Mouse (Mus musculus) effector memory CD4-positive, alpha-beta T cell, adult 5 months (primary cell): Measurements from ENCODE around the gene Ipo8. TPM values are rescaled to one million over a fixed set of nuclear protein-coding genes. Genes with fewer than 3 reads are reported as not detected.

Experiments
- polyA plus RNA-seq: library from polyadenylated mRNA; unstranded; fragments of 100-300 nt; shearing (Covaris generic); gene quantifications from one replicate; pipeline ENCODE4 v1.2.1, GENCODE M21; 2017

Ipo8 gene
- 29.0 TPM for polyA plus RNA-seq

DNA sequence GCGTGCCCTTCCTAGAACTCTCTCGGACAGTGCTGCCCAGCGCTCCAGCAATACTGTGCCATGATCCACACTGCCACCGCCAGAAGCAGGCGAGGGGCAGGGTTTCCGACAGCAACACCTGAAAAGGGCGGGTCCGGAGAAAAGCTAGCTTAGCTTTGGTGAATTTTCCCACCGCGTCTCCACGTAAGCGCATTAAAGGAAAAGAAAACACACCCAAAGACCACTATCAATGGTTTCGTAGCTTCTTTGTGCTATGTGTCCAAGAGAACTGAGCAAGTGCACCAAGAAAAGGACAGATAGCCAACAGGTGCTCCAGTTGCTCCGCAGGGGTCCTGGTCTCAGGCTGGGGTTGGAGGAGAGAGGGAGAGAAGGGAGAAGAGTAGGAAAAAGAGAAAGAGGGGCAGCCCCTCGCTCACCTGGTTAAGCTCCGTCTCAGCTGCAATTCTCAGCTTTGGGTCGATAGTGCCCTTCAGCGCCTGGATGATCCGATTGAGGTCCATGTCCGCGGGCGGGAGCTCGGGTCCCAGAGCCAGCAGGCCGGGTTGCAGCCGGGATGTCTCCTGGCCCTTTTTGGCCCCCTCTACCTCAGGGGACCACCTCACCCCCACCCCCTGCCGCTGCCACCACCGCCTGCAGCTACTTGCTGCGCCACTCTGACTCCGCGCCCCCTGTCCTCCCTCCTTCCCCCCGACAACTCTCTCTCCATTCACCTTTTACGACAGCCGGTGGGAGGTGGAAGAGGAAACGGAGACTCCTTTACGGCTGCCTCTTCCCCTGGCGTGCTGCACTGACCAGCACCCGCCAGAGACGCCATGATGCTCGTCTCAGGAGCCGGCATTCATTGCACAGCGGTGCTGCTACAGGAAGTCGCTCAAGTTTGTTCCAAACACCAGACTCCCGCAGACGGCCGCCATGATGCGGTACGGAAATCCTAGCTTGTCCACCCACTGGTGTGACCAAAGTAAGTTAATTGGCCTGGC is at the start of gene Ipo8:
Gene Ipo8 (minus strand): TSS at position 720 of the 980 bp plus-strand sequence.

Other genes with a start within 250 kb of the Ipo8 start
- gene Caprin2, start 64.8 kb upstream of the Ipo8 start, polyA plus RNA-seq: 5.5 TPM
- gene Sinhcaf, start 115.0 kb upstream of the Ipo8 start, polyA plus RNA-seq: 38.0 TPM